Mouse (Mus musculus): ENCODE measurements around the gene Zfp92. TPM values are rescaled to one million over a fixed set of nuclear protein-coding genes. Genes with fewer than 3 reads are reported as not detected.

The Zfp92 gene
- polyA plus RNA-seq, 1 experiment from 2014 or later = 0.17 TPM

GRCm38 (mm10) chrX:73477500-73477899 is 66.6 kb downstream of the Zfp92 start:
- Histone ChIP-seq H3K9me3 (no peaks in the 10 kb centered on the region), H3K4me1 (replicated peaks) (peaks cover 9% of the 10 kb centered on the region; the same call in 1 of the 2 replicates), H3K27ac (no peak overlapping the region), H3K27me3 (ENCODE audit: insufficient read depth, poor library complexity, severe bottlenecking) (peaks cover 60% of the 10 kb centered on the region), H3K36me3 (no peaks in the 10 kb centered on the region), H3K4me3 (no peak overlapping the region)
- WGBS = 85% methylated on average over 2 of the region's 2 CpGs
- no peak for DNase-seq (ENCODE audit: low spot score)

Other genes with a start within 250 kb of the Zfp92 start
- gene Spin2d, start 234.1 kb upstream of the Zfp92 start, polyA plus RNA-seq (2016; fragmentation: Nextera tagmentation; extraction: Ambion mirVana) = not detected in 2 replicates
- 11.1 and 12.8 TPM in 2 replicates for gene Xlr3b, start 218.9 kb upstream of the Zfp92 start, polyA plus RNA-seq (2016; fragmentation: Nextera tagmentation; extraction: Ambion mirVana)
- gene Xlr4b, start 196.8 kb upstream of the Zfp92 start, polyA plus RNA-seq (2016; fragmentation: Nextera tagmentation; extraction: Ambion mirVana) = 0.45 and 0.68 TPM in 2 replicates
- gene F8a, start 182.8 kb upstream of the Zfp92 start, polyA plus RNA-seq (2016; fragmentation: Nextera tagmentation; extraction: Ambion mirVana) = 14.1 and 19.8 TPM in 2 replicates
- 0.27 TPM in 1 of 2 replicates, not detected in the other for gene Xlr4c, start 168.0 kb upstream of the Zfp92 start, polyA plus RNA-seq (2016; fragmentation: Nextera tagmentation; extraction: Ambion mirVana)
- gene Xlr3c, start 145.7 kb upstream of the Zfp92 start, polyA plus RNA-seq (2016; fragmentation: Nextera tagmentation; extraction: Ambion mirVana) = 0.20 and 0.30 TPM in 2 replicates
- gene Xlr5a, start 118.1 kb upstream of the Zfp92 start, polyA plus RNA-seq (2016; fragmentation: Nextera tagmentation; extraction: Ambion mirVana) = not detected in 2 replicates
- not detected in 2 replicates for gene Xlr5c, start 118.1 kb upstream of the Zfp92 start, polyA plus RNA-seq (2016; fragmentation: Nextera tagmentation; extraction: Ambion mirVana)
- gene Gm45015, start 74.3 kb upstream of the Zfp92 start, polyA plus RNA-seq (2016; fragmentation: Nextera tagmentation; extraction: Ambion mirVana) = not detected in 2 replicates
- gene Zfp275, start 68.5 kb upstream of the Zfp92 start, polyA plus RNA-seq (2016; fragmentation: Nextera tagmentation; extraction: Ambion mirVana) = 12.6 and 13.4 TPM in 2 replicates
- not detected in 2 replicates for gene Gm18336, start 12.4 kb upstream of the Zfp92 start, polyA plus RNA-seq (2016; fragmentation: Nextera tagmentation; extraction: Ambion mirVana)
- gene Trex2, start 24.2 kb downstream of the Zfp92 start, polyA plus RNA-seq (2016; fragmentation: Nextera tagmentation; extraction: Ambion mirVana) = 0.16 TPM in 1 of 2 replicates, not detected in the other
- 79.7 and 81.4 TPM in 2 replicates for gene Haus7, start 47.9 kb downstream of the Zfp92 start, polyA plus RNA-seq (2016; fragmentation: Nextera tagmentation; extraction: Ambion mirVana)
- 17.0 and 24.3 TPM in 2 replicates for gene Bgn, start 72.5 kb downstream of the Zfp92 start, polyA plus RNA-seq (2016; fragmentation: Nextera tagmentation; extraction: Ambion mirVana)
- gene Atp2b3, start 92.0 kb downstream of the Zfp92 start, polyA plus RNA-seq (2016; fragmentation: Nextera tagmentation; extraction: Ambion mirVana) = 0.21 and 0.42 TPM in 2 replicates
- 32.9 and 49.2 TPM in 2 replicates for gene Dusp9, start 228.3 kb downstream of the Zfp92 start, polyA plus RNA-seq (2016; fragmentation: Nextera tagmentation; extraction: Ambion mirVana)
- 7.6 and 12.9 TPM in 2 replicates for gene Pnck, start 249.0 kb downstream of the Zfp92 start, polyA plus RNA-seq (2016; fragmentation: Nextera tagmentation; extraction: Ambion mirVana)